Mouse (Mus musculus) ES-E14 (cell line): ENCODE results near the gene Vwa2. TPM values are rescaled to one million over a fixed set of nuclear protein-coding genes. Genes with fewer than 3 reads are reported as not detected.

Experiments
- DNase-seq: peaks from one replicate; pipeline ENCODE4 v3.0.0-alpha.2; 2013; ENCODE audit warnings: low read depth, low spot score
- H3K27ac ChIP-seq: 2 replicates; pipeline ENCODE4 v1.5.1; 2012; ENCODE audit warnings: low read depth, mild to moderate bottlenecking, low read length, moderate library complexity, mixed read lengths; ENCODE audit not compliant: poor library complexity, insufficient read depth, severe bottlenecking
- H3K36me3 ChIP-seq: 2 replicates; pipeline ENCODE4 v1.6.1; 2012; ENCODE audit warnings: mild to moderate bottlenecking, low read length, moderate library complexity, mixed read lengths; ENCODE audit not compliant: control insufficient read depth, poor library complexity, insufficient read depth, severe bottlenecking
- H3K4me1 ChIP-seq, 2 experiments: fragments of 150-350 bp in 1 of 2; sonication (generic) in 1 of 2; 2 replicates each; pipeline ENCODE4 v1.6.1; 2012; ENCODE audit warnings: low read length in 2 of 2, mild to moderate bottlenecking in 1 of 2, mixed read lengths in 1 of 2; ENCODE audit not compliant: control insufficient read depth in 2 of 2, insufficient read depth in 2 of 2, poor library complexity in 1 of 2
- H3K4me3 ChIP-seq, 2 experiments: fragments of 150-350 bp in 1 of 2; sonication (generic) in 1 of 2; 2 replicates each; pipeline ENCODE4 v1.5.1; 2012; ENCODE audit warnings: low read length in 2 of 2, low read depth in 1 of 2, mild to moderate bottlenecking in 1 of 2, mixed read lengths in 1 of 2; ENCODE audit not compliant: insufficient read depth in 1 of 2, poor library complexity in 1 of 2, severe bottlenecking in 1 of 2
- H3K9ac ChIP-seq: 2 replicates; pipeline ENCODE4 v1.6.1; 2012; ENCODE audit warnings: low read depth, mild to moderate bottlenecking, low read length, mixed read lengths; ENCODE audit not compliant: poor library complexity, insufficient read depth, severe bottlenecking
- H3K9me3 ChIP-seq: fragments of 150-350 bp; sonication (generic); 2 replicates; pipeline ENCODE4 v1.6.1; 2012; ENCODE audit warnings: low read depth, mild to moderate bottlenecking, low read length; ENCODE audit not compliant: control insufficient read depth, insufficient read depth
- CHD2 ChIP-seq: IDR thresholded peaks from 2 replicates; pipeline ENCODE4 v1.6.1; 2014; ENCODE audit warnings: mild to moderate bottlenecking, low read depth, low read length, inconsistent platforms
- HCFC1 ChIP-seq: IDR thresholded peaks from 2 replicates; pipeline ENCODE4 v1.6.1; 2012; ENCODE audit warnings: low read length, inconsistent platforms, borderline replicate concordance; ENCODE audit not compliant: insufficient read depth
- MAFK ChIP-seq: IDR thresholded peaks from 2 replicates; pipeline ENCODE4 v1.6.1; 2014; ENCODE audit warnings: mild to moderate bottlenecking, low read depth, low read length, inconsistent platforms; ENCODE audit not compliant: insufficient read depth
- ZC3H11A ChIP-seq: IDR thresholded peaks from 2 replicates; pipeline ENCODE4 v1.6.1; 2012; ENCODE audit warnings: low read depth, mild to moderate bottlenecking, inconsistent platforms, low read length, borderline replicate concordance
- ZNF384 ChIP-seq: IDR thresholded peaks from 2 replicates; pipeline ENCODE4 v1.6.1; 2012; ENCODE audit warnings: low read depth, low read length, inconsistent platforms
- in situ Hi-C, 2 experiments: fragments of 600-800 bp; cut with MboI; formaldehyde crosslinking; loops; one replicate each; pipeline ENCODE4 v1.15.1; 2025; ENCODE audit warnings: low sequenced_read_pairs in 2 of 2, inconsistent platforms in 1 of 2; ENCODE audit not compliant: unreplicated experiment in 2 of 2
- total RNA-seq: library from RNA; depleted of rRNA; stranded (reverse); fragments of 300-350 nt; gene quantifications from 2 replicates; pipeline ENCODE4 v1.2.3, GENCODE M21; 2012

The Vwa2 gene
- total RNA-seq, 1 experiment, result 3.0 TPM

DNA sequence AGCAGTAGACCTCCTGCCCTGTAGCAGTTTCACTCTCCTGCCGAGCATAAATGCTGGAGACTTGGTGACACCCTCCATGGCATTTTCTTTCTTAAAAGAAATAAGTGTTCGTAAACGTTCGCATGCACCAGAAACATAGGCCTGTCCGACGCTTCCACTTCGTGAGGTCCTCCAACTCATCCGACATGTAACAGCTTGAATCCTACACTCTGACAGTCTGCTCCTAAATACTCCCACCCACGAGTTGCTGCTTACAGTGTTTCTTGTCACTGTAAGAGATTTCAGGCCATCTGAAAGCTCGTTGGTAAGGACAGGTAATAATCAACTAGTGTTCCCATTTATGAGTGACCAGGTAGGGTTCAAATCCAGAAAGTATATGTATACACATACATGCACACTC is 13.8 kb downstream of the Vwa2 start:
- H3K4me3 ChIP-seq, result no peak overlapping the region
- H3K4me1 ChIP-seq, result no peaks in the 10 kb centered on the region
- H3K9ac ChIP-seq, result no peak overlapping the region
- TF ChIP-seq MAFK (no peak), HCFC1 (no peak), CHD2 (no peak), ZNF384 (no peak), ZC3H11A (no peak)
- no peaks in the 10 kb centered on the region for H3K9me3 ChIP-seq
- in situ Hi-C loops, result no loop called here
- no peaks in the 10 kb centered on the region for H3K36me3 ChIP-seq
- H3K27ac ChIP-seq, result no peak overlapping the region
- DNase-seq, result no peak

- no peaks in the 10 kb centered on the region for H3K9me3 ChIP-seq
- TF ChIP-seq MAFK (no peak), HCFC1 (no peak), ZC3H11A (no peak), CHD2 (no peak), ZNF384 (no peak)
- DNase-seq, result no peak
- no peak overlapping the region for H3K9ac ChIP-seq
- no peaks in the 10 kb centered on the region for H3K4me1 ChIP-seq
- H3K36me3 ChIP-seq, result no peaks in the 10 kb centered on the region
- H3K27ac ChIP-seq, result no peak overlapping the region
- H3K4me3 ChIP-seq, result no peak overlapping the region
- in situ Hi-C loops, result no loop called here
Measured at GRCm38 (mm10) chr19:56888654-56889053, 14.6 kb downstream of the Vwa2 start.

DNA sequence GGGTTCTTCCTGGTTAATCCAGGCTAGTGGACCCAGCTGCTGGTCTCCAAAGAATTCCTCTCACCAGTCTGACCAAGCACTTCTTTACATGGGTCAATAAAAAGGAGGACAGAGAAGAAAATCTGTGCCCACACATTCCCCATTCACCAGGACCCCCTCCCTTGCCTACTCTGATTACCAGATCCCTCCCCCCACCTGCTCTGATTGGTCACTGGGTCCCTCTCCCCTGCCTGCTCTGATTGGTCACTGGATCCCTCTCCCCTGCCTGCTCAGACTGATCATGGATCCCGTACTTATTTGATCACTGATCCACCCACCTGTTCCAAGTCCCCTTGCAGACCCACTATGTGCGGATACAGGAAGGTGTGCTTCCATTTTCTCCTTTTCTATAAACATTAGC is 17.4 kb downstream of the Vwa2 start:
- H3K9me3 ChIP-seq, result no peaks in the 10 kb centered on the region
- no peak overlapping the region for H3K27ac ChIP-seq
- no peaks in the 10 kb centered on the region for H3K36me3 ChIP-seq
- no peak overlapping the region for H3K9ac ChIP-seq
- H3K4me3 ChIP-seq, result no peak overlapping the region
- DNase-seq, result no peak
- H3K4me1 ChIP-seq, result no peaks in the 10 kb centered on the region
- in situ Hi-C loops, result no loop called here
- TF ChIP-seq CHD2, result no peak
- TF ChIP-seq ZNF384, result no peak
- TF ChIP-seq MAFK, result no peak
- no peak for TF ChIP-seq HCFC1
- TF ChIP-seq ZC3H11A, result no peak

GRCm38 (mm10) chr19:56892586-56892985 is 18.5 kb downstream of the Vwa2 start:
- no peaks in the 10 kb centered on the region for H3K4me1 ChIP-seq
- H3K36me3 ChIP-seq, result no peaks in the 10 kb centered on the region
- DNase-seq, result no peak
- no peaks in the 10 kb centered on the region for H3K9me3 ChIP-seq
- no peak overlapping the region for H3K9ac ChIP-seq
- H3K4me3 ChIP-seq, result no peak overlapping the region
- no peak overlapping the region for H3K27ac ChIP-seq
- in situ Hi-C loops, result no loop called here
- TF ChIP-seq MAFK (no peak), HCFC1 (no peak), ZC3H11A (no peak), CHD2 (no peak), ZNF384 (no peak)

DNA sequence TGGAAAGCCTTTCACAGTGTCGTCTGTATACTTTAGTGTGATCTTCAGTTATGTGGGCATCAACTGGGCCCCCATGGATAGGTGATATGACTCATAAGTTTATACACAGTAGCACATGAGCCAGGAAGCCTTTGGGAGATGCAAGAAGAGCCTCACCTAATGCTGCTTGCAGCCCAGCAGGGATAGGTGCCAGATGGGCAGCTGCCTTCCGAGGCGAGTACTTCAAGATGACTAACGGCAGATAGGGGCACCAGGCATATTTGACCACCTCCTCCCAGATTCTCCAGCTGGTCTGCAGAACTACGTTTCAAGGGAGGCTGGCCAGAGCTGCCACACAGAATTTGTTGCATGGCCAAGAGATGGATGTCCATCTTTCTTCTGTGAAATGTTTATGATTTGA is 19.3 kb downstream of the Vwa2 start:
- no peaks in the 10 kb centered on the region for H3K36me3 ChIP-seq
- no peak for DNase-seq
- no peak overlapping the region for H3K9ac ChIP-seq
- TF ChIP-seq ZNF384, result no peak
- no peak for TF ChIP-seq CHD2
- no peak for TF ChIP-seq MAFK
- no peak for TF ChIP-seq HCFC1
- TF ChIP-seq ZC3H11A, result no peak
- in situ Hi-C loops, result no loop called here
- H3K9me3 ChIP-seq, result no peaks in the 10 kb centered on the region
- H3K27ac ChIP-seq, result no peak overlapping the region
- H3K4me3 ChIP-seq, result no peak overlapping the region
- H3K4me1 ChIP-seq, result no peaks in the 10 kb centered on the region
